Mouse (Mus musculus): ENCODE measurements around the gene Adamts18.

DNA sequence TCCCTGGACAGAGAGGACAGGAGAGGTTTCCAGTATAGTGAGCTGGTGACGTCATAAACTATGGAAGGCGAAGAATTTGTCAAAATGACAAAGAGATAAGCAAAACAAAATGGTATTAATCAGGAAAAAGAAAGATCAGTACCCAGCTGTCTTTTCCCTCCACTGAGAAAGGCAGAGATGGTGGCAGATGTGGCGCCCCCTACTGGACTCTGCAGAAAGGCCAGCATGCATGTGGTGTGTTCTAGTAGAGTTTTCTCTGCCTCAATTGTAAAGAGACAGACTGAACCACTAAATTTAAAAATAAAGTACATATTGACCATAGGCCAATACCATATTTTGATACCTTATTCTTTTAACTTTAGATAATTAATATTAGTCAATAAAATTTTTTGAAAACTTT lies 64.8 kb downstream of the Adamts18 start:
- no peak for TF ChIP-seq FLI1 (IDR thresholded peaks at IDR 0.05; ENCODE audit: low read length)
- TF ChIP-seq GATA1 (IDR thresholded peaks at IDR 0.05; ENCODE audit: borderline replicate concordance, low read length): no peak
